Mouse (Mus musculus) retina, adult 2 months (tissue): Measurements from ENCODE around the gene Pank2.
"Not testable (repeated sequence)": the region's sequence is repeated elsewhere in the genome, so short reads cannot be mapped to it uniquely, and the experiment has no call there.

Source experiments
- DNase-seq: peaks from one replicate; pipeline ENCODE4 v3.0.0-alpha.2; 2012; ENCODE audit warnings: low read depth, low spot score

The Pank2 gene

GRCm38 (mm10) chr2:131260544-131261307 is 1.6 kb upstream of the Pank2 start:
- no peak for DNase-seq

DNA sequence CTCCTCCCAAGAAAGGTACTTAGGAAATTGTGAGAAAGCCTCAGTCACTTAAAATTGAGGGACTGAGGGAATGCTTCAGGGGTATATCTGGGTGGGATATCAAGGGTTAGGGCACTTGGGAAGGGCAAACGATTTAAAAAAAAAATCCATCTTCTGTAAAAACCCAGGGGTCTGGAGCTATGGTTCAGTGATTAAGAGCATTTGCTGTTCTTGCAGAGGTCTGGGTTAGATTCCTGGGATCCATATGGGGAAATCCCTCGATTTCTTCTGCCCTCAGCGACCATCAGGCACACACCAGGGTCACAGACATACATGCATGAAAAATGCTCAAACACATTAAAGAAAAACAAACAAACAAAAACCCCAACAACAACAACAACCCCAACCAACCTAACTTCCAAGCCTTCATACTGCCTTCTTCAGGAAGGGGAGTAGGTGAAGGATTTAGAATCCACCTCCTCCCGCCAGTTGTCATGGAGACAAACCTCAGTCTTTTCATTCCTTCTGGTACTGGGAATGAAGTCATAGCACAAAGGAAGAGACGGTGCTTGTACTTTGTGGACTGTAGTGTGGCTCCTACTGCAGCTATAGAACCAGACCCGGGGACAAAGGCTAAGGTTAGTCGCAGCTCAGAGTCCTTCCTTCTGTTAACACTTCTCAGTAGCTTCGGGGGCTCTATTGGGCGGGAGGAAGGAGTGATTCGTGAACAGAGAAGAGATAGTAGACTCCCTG is 648 bp upstream of the Pank2 start:
- DNase-seq: no peak

GRCm38 (mm10) chr2:131262680-131263670 is 680 bp downstream of the Pank2 start:
- no peak for DNase-seq

DNA sequence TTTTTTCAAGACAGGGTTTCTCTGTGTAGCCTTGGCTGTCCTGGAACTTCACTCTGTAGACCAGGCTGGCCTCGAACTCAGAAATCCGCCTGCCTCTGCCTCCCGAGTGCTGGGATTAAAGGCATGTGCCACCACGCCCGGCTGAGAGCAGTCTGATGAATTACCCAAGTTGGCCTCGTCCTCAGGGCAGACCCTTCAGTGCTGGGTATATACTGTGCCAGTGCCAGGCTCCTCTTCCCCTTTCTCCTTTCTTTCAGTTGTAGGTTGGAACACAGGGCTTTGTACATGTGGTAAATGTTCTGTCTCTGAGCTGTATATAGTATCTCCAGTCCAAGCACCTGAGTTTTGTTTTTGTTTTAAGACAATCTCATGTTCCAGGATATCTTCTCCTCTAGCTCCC is 1.7 kb downstream of the Pank2 start:
- no peak for DNase-seq

DNA sequence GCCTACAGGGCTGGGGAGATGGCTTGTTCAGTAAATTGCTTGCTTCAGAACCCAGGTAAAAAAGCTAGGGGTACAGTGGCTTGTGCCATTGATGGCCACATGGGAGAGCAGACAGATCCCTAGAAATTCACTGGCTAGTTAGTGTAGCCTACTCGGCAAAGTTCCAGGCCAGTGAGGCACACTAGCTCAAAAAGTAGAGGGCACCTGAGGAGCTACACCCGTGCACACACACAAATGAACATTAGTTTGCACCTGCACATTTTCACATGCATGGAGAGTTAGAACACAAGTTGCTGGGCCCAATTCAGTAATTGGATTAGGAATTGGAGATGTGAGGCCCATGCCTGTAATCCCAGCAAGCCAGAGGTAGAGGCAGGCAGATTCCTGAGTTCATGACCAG is 2.8 kb downstream of the Pank2 start:
- DNase-seq: no peak

DNA sequence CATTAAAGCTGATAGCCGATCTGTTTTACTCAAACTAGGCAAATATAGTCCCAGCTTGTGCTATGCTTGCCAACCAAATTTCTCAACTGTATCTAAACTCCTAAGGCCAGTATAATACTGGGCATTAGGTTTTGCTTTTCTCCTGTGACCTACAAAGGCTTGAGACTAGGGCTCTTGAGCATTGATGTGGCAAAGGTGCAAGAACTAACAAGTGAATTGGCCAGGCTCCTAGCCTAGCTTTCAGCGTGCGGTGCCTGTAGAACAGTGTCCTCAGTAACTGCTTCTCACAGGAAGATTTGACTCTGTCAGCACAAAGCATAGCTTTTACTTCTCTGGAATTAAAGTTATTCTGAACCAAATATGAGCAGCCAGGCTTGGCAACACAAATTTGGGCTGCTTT is 13.2 kb downstream of the Pank2 start:
- DNase-seq: no peak

DNA sequence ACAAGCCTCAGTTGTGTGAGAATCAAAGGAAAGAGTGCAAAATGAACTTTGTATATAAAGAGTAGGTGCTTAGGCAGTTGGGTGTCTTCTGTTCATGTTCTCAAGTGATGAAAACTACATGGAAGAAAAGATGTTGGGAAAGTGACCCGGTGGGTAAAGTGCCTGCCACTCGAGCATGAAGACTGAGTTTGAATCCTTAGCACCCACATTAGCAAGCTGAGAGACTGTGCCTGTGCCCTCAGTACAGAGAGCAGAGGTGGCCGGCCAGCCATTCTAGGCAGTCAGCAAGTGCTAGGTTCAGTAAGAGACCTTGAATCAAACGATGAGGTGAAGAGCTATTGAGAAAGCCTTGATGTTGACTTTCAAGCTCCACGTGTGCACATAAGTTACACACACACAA is 14.4 kb downstream of the Pank2 start:
- DNase-seq: no peak

DNA sequence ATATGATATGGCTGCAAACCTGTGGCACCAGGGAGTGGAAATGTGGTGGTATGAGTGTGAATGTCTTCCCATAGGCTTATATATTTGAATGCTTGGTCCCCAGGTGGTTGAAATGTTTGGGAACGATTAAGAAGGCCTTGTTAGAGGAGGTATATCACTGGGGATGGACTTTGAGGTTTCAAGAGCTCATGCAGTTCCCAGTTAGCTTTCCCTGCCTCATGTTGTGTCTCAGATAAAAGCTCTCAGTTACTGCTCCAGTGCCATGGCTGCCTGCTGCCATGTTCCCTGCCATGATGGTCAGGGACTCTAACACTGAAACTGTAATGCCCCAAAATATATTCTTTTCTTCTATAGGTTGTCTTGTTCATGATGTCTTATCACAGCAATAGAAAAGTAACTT is 19.3 kb downstream of the Pank2 start:
- no peak for DNase-seq

DNA sequence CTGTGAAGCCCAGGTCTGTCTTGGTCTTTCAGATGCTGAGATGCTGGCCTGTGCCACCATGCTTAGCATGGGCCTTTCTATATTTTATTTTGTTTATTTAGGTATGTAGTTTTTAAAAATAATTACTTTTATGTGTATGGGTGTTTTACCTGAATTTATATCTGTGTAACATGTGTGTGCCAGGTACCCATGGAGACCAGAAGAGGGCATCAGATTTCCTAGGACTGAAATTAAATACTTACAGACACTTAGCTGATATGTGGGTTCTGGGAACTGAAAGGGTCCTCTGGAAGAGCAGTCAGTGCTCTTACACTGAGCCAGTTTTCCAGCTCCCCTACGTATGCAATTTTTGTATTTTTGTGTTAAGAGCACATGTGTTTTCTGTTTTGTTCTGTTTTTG is 24.0 kb downstream of the Pank2 start:
- no peak for DNase-seq

DNA sequence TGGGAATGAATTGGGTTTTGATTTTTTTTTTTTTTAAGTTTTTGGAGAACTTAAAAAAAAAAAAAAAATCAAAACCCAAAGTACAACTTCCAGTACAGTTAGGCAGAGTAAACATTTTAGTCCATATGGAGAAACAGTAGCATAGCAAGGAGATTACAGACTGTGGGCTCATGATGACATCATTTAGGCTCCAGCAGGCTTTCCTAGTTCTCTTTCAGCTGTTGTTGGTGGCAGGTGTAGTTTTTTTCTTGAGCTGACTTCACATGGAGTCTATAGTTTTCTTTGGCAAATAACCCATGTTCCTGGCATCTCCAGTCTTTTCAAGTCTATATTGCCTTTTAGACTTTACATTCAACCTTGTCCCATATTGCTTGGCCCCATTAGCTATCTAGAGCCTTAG is 28.4 kb downstream of the Pank2 start:
- DNase-seq: no peak

DNA sequence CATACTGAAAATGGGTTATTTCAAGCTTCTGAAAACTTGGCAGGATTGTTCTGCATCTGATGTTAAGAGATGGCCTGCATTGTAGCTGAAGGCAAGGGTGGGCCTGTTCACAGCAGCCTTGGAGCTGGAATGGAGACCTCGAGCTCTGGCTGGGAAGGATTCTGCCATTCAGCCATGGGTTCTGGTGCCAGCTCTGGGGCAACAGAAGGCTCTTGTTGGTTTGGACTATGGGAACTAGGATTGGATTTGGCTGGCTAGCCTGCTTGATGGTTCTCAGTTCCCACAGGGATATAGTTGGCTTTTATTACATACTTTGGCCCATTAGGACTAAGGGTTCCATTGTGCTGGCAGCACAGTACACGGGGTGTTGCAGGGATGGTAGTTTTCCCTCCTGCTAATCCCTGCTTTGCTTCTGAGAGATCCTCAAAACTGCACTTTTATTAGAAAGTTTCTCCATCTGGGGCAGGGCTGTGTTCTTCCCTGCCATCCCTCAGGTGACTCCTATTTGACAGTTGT is 34.5 kb downstream of the Pank2 start:
- DNase-seq: no peak

DNA sequence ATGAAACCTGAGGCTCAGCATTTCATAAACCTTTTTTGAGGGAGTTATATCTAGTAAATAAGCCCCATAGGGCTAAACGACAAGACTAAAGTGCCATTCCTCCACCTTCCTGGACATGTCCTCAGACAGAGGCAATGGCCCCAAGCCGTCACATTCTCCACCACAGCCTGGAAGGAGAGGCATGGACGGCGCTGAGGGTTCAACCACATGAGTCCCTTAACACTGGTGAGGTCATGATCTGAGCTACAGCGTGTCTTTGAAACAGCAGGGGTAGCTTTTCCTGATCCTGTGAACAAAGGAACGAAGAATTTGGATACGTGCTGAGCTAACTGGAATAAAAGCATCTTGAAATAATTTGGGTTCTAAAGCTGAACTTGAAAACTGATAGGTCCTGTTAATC is 36.4 kb downstream of the Pank2 start:
- DNase-seq: not testable (repeated sequence)

DNA sequence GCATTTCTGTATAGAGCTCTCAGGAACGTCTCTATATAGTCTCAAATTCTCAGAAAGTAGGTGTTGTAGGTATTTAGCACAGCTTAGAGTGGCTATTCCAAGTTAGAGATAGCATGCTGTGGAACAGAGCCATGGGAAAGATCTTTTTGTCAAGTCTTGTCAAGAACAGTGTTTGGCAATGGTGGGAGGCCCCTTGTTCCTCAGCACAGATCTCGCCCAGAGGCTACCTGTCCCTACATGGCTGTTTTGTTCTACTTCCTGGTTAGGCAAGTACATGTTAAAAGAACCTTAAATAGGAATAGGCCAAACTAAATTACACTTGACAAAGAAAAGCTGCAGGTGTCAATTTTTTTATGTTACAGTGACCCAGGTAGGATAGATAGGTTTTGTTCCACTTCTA is 38.2 kb downstream of the Pank2 start:
- no peak for DNase-seq

DNA sequence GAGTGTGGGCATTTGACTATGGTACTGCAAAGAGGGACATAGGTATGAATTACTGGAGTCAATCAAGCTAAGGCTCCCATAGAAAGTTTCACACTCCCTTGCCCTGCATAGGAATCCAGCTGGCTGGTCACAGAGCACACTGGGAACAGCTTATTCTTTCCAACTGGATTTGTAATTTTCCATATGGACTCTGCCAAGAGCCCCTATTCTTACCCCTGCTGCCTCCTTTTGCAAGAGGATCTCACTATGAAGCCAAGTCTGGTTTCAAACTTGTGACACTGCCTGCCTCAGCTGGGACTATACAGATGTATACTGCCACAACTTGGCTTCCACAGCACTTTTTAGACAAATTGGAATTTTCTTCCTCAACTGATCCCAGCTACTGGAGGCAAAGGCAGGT is 39.3 kb downstream of the Pank2 start:
- DNase-seq: no peak

GRCm38 (mm10) chr2:131304497-131304896 is 42.2 kb downstream of the Pank2 start:
- DNase-seq: no peak

DNA sequence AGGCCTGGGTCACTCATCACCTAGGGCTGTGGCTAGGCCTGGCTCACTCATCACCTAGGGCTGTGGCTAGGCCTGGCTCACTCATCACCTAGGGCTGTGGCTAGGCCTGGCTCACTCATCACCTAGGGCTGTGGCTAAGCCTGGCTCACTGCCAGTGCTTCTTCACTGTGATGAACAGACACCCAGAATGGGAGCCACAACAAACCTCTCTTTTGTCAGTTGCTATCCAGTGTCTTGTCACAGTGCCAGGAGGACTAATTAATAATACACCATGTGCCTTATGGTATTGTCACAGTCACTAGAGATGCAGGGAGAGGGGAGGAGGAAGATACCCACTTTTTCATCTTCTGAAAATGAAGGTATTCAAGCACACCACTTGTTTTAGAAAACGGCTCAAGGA is 42.9 kb downstream of the Pank2 start:
- not testable (repeated sequence) for DNase-seq

GRCm38 (mm10) chr2:131307391-131307790 is 45.1 kb downstream of the Pank2 start:
- DNase-seq: no peak

GRCm38 (mm10) chr2:131307822-131308221 is 45.5 kb downstream of the Pank2 start:
- DNase-seq: no peak

- no peak for DNase-seq
Measured at GRCm38 (mm10) chr2:131309296-131309695, 47.0 kb downstream of the Pank2 start.

DNA sequence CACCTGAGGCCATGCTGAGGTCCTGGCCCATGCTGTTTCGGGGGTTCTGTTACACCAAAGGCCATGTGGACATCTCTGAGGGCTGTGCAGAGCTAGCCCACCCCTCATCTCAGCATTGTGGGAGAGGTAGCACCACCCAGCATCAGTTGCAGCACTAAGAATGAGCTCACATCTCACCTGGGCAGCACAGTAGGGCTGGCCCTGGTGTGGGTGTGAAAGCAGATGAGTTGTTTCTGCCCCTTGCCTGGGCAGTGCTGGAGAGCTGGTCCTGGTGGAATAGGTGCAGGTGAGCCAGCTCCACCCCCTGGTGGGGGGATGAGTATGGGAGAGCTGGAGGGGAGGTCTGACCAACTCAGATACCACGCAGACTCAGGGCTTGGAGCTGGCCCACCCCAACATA is 53.9 kb downstream of the Pank2 start:
- DNase-seq: no peak

DNA sequence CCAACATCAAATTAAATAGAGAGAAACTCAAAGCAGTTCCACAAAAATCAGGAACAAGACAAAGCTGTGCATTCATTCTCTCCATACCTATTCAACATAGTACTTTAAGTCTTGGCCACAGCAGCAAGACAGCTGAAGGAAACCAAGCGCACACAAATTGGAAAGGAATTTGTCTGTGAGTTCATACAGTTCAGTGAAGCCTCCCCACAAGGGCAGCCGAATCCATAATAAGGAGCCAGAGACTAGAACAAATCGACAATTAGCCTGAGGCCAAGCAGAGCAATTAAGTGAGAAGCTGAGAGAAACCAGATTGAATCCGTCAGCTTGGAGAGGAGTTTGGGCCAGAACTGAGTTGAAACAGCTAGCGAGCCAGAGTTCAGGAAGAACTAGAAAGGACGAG is 57.1 kb downstream of the Pank2 start:
- DNase-seq: no peak

GRCm38 (mm10) chr2:131321192-131321591 is 58.9 kb downstream of the Pank2 start:
- DNase-seq: not testable (repeated sequence)
